Mouse (Mus musculus): ENCODE data around the gene Gm21972. TPM values are rescaled to one million over a fixed set of nuclear protein-coding genes. Genes with fewer than 3 reads are reported as not detected.

Gm21972 gene
- polyA plus RNA-seq, 1 experiment from 2014 or later = 0.61 TPM

DNA sequence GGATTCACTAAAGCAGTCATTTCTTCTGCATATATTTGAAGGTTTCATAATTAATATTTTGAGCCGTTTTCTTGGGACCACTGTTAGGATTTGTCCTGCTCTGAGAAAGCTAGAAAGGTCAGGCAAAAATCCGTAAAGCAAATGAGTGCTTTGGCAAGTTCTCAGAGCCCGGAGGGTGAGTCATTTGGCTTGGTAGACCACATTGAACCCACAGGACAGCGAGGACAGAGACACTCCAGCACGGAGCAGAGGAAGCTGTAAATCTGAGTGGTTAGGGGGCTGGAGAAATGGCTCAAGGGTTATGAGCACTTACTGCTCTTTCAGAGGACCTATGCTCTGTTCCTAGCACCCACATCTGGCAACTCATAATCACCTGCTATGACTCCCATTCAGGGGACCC, 14.1 kb downstream of the Gm21972 start:
- Histone ChIP-seq H3K36me3 (peaks cover 3% of the 10 kb centered on the region; the same call in 1 of the 2 replicates), H3K4me3 (no peak overlapping the region), H3K9me3 (no peaks in the 10 kb centered on the region), H3K4me1 (replicated peaks) (no peaks in the 10 kb centered on the region), H3K4me2 (no peak overlapping the region), H3K27ac (replicated peaks) (no peak overlapping the region), H3K27me3 (no peaks in the 10 kb centered on the region), H3K9ac (no peak overlapping the region)
- 87% methylated on average over 5 of the region's 5 CpGs for WGBS
- ATAC-seq (ENCODE audit: low FRiP score, low read depth) = no peak

DNA sequence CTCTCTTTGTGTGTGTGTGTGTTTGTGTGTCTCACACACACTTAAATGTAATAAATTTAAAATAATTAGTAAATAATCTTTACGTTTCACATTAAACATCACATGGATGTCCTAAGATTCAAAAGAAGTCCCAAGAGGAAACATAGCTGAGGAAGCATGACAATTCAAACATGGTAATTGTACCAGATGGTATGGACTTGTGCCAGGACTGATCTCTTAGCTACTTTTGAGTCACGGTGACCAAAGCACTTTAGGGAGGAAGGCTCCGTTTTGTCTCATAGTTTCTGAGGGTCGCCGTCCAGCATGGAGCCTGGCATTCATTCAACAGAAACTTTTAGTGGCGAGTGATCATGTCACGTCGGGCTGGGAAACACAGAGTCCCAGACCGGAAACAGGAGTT, 14.7 kb downstream of the Gm21972 start:
- Histone ChIP-seq H3K4me2 (no peak overlapping the region), H3K4me3 (no peak overlapping the region), H3K27ac (replicated peaks) (no peak overlapping the region), H3K36me3 (peaks cover 3% of the 10 kb centered on the region; the same call in 1 of the 2 replicates), H3K9ac (no peak overlapping the region), H3K9me3 (no peaks in the 10 kb centered on the region), H3K4me1 (replicated peaks) (no peaks in the 10 kb centered on the region), H3K27me3 (no peaks in the 10 kb centered on the region)
- no peak for ATAC-seq (ENCODE audit: low FRiP score, low read depth)
- WGBS = 72% methylated on average over 9 of the region's 9 CpGs

DNA sequence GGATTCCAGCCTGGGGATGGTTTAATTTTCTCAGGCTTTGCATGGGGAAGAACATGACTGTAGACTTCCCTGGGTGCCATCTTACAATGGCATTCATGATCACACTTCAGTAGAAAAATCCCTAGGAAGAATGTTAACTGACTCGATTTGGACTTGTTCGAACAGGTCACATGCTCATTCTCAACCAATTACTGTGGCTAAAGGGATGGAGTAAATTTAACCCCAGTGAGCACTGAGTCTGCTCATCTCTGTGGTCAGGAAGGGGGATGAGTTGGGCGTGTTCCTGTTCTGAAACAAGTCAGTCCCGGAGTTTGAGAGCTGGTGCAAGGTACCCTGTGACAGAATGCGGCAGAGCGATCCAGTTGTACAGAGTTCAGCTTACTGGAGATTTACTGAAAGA, 17.5 kb downstream of the Gm21972 start:
- no peak for ATAC-seq (ENCODE audit: low FRiP score, low read depth)
- Histone ChIP-seq H3K36me3 (no peaks in the 10 kb centered on the region), H3K4me1 (replicated peaks) (peaks cover 17% of the 10 kb centered on the region), H3K27me3 (no peaks in the 10 kb centered on the region), H3K9me3 (no peaks in the 10 kb centered on the region), H3K4me2 (no peak overlapping the region), H3K4me3 (no peak overlapping the region), H3K9ac (no peak overlapping the region), H3K27ac (replicated peaks) (no peak overlapping the region)
- 87% methylated on average over 6 of the region's 6 CpGs for WGBS

DNA sequence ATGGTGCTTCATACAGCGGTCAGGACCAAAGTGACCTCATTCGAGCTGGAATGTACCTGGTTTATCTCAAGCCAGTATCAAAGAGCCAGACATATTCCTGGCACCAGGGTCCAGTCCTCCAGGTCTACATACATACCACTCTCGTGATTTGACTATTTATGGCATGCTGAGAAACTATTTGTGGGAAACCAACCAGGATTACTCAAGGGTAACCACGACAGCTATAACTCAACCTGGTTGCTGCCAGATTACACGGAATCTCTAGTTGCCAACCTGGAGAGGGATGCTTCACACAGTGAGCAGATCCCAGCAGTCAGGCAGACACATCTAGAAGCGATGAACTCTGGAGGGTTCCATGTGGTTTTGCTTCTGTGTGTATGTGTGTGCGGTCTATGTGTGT, 17.9 kb downstream of the Gm21972 start:
- no peak overlapping the region for H3K4me2 ChIP-seq
- no peak overlapping the region for H3K27ac ChIP-seq (replicated peaks)
- WGBS = 88% methylated on average over 7 of the region's 7 CpGs
- H3K4me1 ChIP-seq (replicated peaks) = peaks cover 21% of the 10 kb centered on the region
- ATAC-seq (ENCODE audit: low FRiP score, low read depth) = no peak
- no peaks in the 10 kb centered on the region for H3K36me3 ChIP-seq
- H3K27me3 ChIP-seq = no peaks in the 10 kb centered on the region
- no peak overlapping the region for H3K9ac ChIP-seq
- H3K4me3 ChIP-seq = no peak overlapping the region
- no peaks in the 10 kb centered on the region for H3K9me3 ChIP-seq

DNA sequence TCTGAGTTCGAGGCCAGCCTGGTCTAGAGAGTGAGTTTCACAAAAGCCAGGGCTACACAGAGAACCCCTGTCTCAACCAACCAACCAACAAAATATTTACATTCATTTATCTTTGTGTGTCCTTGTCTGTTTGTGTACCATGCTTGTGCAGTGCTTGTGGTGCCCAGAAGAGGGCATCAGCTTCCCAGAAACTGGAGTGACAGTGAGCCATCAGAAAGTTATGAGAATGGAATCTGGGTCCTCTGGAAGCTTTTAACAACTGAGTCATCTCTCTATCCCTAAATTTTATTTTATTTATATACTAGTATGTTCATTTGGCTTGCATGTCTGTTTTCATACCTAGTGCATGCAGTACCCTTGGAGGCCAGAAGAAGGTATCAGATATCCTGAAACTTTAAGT, 19.2 kb downstream of the Gm21972 start:
- Histone ChIP-seq H3K27ac (replicated peaks) (no peak overlapping the region), H3K27me3 (no peaks in the 10 kb centered on the region), H3K36me3 (0 out of 2 replicates have a peak, but pooled peaks cover 3% of the 10 kb centered on the region), H3K4me2 (no peak overlapping the region), H3K4me1 (replicated peaks) (peaks cover 21% of the 10 kb centered on the region), H3K4me3 (no peak overlapping the region), H3K9me3 (no peaks in the 10 kb centered on the region), H3K9ac (no peak overlapping the region)
- WGBS = 85% methylated on average over 1 of the region's 1 CpGs
- ATAC-seq (ENCODE audit: low FRiP score, low read depth) = no peak

DNA sequence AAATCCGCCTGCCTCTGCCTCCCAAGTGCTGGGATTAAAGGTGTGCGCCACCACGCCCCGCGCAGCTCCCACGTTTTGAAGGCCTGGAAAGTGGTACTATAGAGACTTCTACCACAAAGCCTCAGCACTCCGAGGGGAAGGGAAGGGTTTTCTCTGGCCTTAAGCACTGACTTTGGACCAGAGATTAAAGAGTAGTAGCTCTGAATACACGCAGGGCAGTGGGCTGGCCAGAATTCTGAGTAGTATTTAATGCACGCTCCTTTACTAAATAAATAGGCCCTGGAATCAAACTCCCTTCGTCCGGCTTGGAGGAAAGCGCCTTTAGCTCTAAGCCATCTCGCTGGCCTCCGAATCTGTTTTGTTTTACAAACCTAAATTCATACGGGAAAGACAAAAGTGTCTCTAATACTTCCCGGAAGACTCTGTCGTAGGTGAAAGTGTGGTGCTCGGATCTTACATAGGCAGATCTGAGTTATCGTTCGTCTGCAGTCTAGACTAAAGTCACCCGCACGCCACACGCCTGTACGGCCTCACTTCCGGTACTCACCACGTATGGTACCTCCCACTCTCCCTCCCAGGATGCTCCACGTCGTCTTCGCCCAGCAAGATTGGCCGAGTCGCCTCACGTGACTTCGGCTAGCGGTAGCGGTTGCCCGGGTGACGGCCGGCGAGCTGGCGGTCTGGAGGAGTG, 20.8 kb downstream of the Gm21972 start, which contains the start of gene Armc9:
Gene Armc9, plus strand, starts transcription at position 648 of the 691 bp plus-strand sequence.
- H3K36me3 ChIP-seq = peaks cover 9% of the 10 kb centered on the region; the same call in 1 of the 2 replicates
- H3K4me3 ChIP-seq = peak within 1 kb of the TSS; percentile 94
- peak within 1 kb of the TSS; percentile 75 for H3K4me2 ChIP-seq
- ATAC-seq (ENCODE audit: low FRiP score, low read depth) = peak; percentile 100
- no peaks in the 10 kb centered on the region for H3K27me3 ChIP-seq
- H3K9me3 ChIP-seq = no peaks in the 10 kb centered on the region
- peak within 1 kb of the TSS; percentile 77 for H3K27ac ChIP-seq (replicated peaks)
- H3K9ac ChIP-seq = peak within 1 kb of the TSS; percentile 82
- H3K4me1 ChIP-seq (replicated peaks) = peaks cover 21% of the 10 kb centered on the region
- 3% methylated on average over 40 of the region's 40 CpGs for WGBS

DNA sequence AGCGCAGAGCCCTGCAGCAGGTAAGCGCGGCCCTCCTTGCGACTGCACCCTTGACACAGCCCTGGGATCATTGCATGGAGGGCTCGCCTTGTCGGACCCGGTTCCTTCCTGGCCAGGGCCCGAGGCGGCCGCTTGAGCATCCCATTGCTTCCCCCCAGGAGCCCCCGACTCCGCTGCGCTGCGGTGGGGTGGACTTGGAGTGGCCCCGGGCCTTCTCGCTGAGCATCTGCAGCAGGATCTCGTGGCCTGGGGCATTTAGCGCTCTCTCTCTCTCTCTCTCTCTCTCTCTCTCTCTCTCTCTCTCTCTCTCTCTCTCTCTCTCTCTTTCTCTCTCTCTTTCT, 21.4 kb downstream of the Gm21972 start:
- Histone ChIP-seq H3K4me2 (peak overlapping the region; percentile 75), H3K4me3 (peak overlapping the region; percentile 94), H3K9me3 (no peaks in the 10 kb centered on the region), H3K27ac (replicated peaks) (peak overlapping the region; percentile 77), H3K27me3 (no peaks in the 10 kb centered on the region), H3K9ac (peak overlapping the region; percentile 82), H3K36me3 (peaks cover 13% of the 10 kb centered on the region; the same call in 1 of the 2 replicates), H3K4me1 (replicated peaks) (peaks cover 21% of the 10 kb centered on the region)
- 0% methylated on average over 18 of the region's 18 CpGs for WGBS
- ATAC-seq (ENCODE audit: low FRiP score, low read depth) = no peak

DNA sequence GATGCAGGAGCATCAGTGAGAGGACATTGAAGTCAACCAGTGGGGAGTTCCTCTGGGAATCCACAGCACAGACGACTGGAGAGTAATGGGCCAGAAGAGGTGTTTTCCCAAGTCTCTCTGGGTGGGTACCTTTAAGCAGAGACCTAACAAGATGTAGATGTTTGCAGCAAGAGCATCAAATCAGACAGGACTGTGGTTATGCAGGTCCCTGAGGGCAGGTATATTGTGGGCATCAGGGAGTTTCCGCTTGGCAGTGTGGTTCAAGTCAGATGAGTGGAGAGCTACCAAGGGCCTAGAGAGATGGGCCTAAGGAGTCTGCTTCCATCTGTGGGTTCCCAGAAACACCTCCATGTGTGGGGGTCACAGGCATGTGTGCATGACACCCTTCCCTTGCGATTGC, 22.6 kb downstream of the Gm21972 start:
- Histone ChIP-seq H3K27me3 (no peaks in the 10 kb centered on the region), H3K9ac (no peak overlapping the region; the same call in 1 of the 2 replicates), H3K36me3 (peaks cover 23% of the 10 kb centered on the region), H3K27ac (replicated peaks) (no peak overlapping the region), H3K4me1 (replicated peaks) (peaks cover 21% of the 10 kb centered on the region), H3K4me3 (no peak overlapping the region), H3K4me2 (no peak overlapping the region), H3K9me3 (no peaks in the 10 kb centered on the region)
- no peak for ATAC-seq (ENCODE audit: low FRiP score, low read depth)
- WGBS = 85% methylated on average over 3 of the region's 3 CpGs

DNA sequence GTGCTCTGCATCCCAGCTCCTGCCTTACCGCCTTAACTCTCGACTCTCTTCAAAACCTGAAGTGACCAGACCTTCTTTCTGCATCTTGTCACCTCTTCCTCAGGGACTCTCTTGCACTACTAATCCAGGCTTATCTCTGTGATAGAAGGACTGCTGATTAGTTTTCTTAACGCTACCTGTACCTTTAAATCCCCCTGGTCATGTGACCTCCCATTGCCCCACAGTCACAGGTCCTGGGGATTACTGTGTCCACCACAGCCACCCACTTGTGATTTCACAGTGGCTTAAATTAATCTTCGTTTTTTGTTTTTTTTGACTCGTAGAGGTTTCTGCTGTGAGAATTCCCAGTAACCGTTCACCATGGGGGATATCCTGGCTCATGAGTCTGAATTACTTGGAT, 23.2 kb downstream of the Gm21972 start:
- no peaks in the 10 kb centered on the region for H3K9me3 ChIP-seq
- no peaks in the 10 kb centered on the region for H3K27me3 ChIP-seq
- H3K4me3 ChIP-seq = no peak overlapping the region
- 93% methylated on average over 6 of the region's 6 CpGs for WGBS
- peaks cover 28% of the 10 kb centered on the region for H3K36me3 ChIP-seq
- H3K4me2 ChIP-seq = no peak overlapping the region
- ATAC-seq (ENCODE audit: low FRiP score, low read depth) = no peak
- H3K4me1 ChIP-seq (replicated peaks) = peaks cover 21% of the 10 kb centered on the region
- H3K27ac ChIP-seq (replicated peaks) = no peak overlapping the region
- H3K9ac ChIP-seq = no peak overlapping the region

DNA sequence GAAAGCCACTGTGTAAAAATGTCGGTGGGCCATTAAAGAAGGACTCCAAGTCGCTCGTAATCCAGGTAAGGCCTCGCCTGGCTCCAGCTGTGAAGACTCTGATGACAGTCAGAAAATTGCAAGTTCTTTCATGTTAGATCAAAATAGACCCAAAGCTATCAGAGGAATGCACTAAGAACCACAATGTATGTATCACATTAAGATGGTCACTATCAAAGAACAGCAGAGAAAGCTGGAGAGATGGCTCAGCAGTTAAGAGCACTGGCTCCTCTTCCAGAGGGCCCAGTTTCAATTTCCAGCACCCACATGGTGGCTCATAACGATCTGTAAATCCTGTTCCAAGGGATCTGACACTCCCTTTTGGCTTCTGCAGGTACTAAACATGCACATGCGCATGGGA, 26.6 kb downstream of the Gm21972 start:
- Histone ChIP-seq H3K4me3 (no peak overlapping the region), H3K27ac (replicated peaks) (no peak overlapping the region), H3K9me3 (no peaks in the 10 kb centered on the region), H3K4me1 (replicated peaks) (peaks cover 13% of the 10 kb centered on the region), H3K36me3 (peaks cover 52% of the 10 kb centered on the region), H3K9ac (no peak overlapping the region), H3K4me2 (no peak overlapping the region), H3K27me3 (no peaks in the 10 kb centered on the region)
- no peak for ATAC-seq (ENCODE audit: low FRiP score, low read depth)
- 95% methylated on average over 6 of the region's 6 CpGs for WGBS

DNA sequence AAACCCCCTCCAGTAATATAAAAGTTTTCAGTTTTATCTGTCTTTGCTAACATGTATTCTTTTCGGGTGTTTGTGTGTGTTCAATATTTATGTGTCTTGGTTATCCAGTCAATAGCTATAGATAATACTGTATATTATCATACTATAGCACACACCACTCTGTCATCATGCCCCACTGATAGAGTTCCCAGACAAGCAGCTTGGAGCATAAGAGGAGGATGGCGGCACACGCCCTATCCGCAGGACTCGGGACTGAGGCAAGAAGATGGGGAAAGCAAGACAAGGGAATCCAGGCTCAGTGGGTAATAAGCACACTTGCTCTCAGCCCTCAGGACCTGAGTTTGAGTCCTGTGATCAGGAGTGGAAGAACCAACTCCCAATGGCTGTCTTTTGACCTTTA, 27.0 kb downstream of the Gm21972 start:
- H3K4me3 ChIP-seq = no peak overlapping the region
- 98% methylated on average over 5 of the region's 5 CpGs for WGBS
- no peak overlapping the region for H3K4me2 ChIP-seq
- no peaks in the 10 kb centered on the region for H3K27me3 ChIP-seq
- no peak; the same call in 1 of the 2 replicates for ATAC-seq (ENCODE audit: low FRiP score, low read depth)
- H3K27ac ChIP-seq (replicated peaks) = no peak overlapping the region
- no peaks in the 10 kb centered on the region for H3K9me3 ChIP-seq
- H3K4me1 ChIP-seq (replicated peaks) = peaks cover 9% of the 10 kb centered on the region
- no peak overlapping the region for H3K9ac ChIP-seq
- H3K36me3 ChIP-seq = peaks cover 56% of the 10 kb centered on the region

DNA sequence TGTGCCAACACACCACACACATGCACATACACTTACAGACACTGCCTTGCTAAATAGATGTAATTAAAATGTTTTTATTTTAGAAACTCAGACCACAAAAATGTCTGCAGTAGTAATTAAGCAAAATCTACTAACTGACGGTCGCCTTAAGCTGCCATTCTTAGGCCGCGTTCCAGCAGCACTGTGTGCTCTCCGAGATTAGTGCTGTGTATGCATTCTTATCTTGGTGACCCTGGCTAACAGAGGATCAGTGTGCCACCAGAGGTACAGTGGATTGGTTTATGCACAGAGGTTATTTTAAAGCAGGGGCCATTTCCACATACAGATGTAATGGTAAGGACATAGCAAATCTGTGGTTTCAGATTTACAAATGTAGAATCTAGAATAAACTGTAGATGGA, 27.6 kb downstream of the Gm21972 start:
- 97% methylated on average over 5 of the region's 5 CpGs for WGBS
- Histone ChIP-seq H3K27me3 (no peaks in the 10 kb centered on the region), H3K4me2 (no peak overlapping the region), H3K27ac (replicated peaks) (no peak overlapping the region), H3K4me3 (no peak overlapping the region), H3K9ac (no peak overlapping the region), H3K9me3 (no peaks in the 10 kb centered on the region), H3K4me1 (replicated peaks) (peaks cover 3% of the 10 kb centered on the region), H3K36me3 (peaks cover 61% of the 10 kb centered on the region)
- no peak for ATAC-seq (ENCODE audit: low FRiP score, low read depth)

DNA sequence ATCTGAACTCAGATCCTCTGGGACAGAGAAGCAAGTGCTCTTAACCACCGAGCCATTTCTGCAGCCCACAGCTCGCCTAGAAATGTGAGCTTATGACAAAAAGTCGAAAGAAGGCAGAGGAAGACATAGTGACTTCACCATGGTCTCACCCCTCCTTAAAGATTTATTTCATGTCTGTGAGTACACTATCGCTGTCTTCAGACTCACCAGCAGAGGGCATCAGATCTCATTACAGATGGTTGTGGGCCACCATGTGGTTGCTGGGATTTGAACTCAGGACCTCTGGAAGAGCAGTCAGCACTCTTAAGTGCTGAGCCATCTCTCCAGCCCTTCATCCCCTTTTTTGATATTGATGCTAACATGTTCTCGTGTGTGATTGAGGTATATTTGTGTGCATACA, 41.2 kb downstream of the Gm21972 start:
- Histone ChIP-seq H3K9me3 (no peaks in the 10 kb centered on the region), H3K4me2 (no peak overlapping the region), H3K4me3 (no peak overlapping the region), H3K4me1 (replicated peaks) (no peaks in the 10 kb centered on the region), H3K27ac (replicated peaks) (no peak overlapping the region), H3K27me3 (no peaks in the 10 kb centered on the region), H3K9ac (no peak overlapping the region), H3K36me3 (peaks cover 44% of the 10 kb centered on the region)
- WGBS = 92% methylated on average over 5 of the region's 5 CpGs
- no peak for ATAC-seq (ENCODE audit: low FRiP score, low read depth)
